Mouse (Mus musculus): ENCODE data around the gene Glipr1l1. TPM values are rescaled to one million over a fixed set of nuclear protein-coding genes. Genes with fewer than 3 reads are reported as not detected.
A peak's percentile ranks its signal among the peaks of the same experiment; 100 is the strongest.
"Not testable (repeated sequence)": the region's sequence is repeated elsewhere in the genome, so short reads cannot be mapped to it uniquely, and the experiment has no call there.

Gene Glipr1l1
- total RNA-seq (2021) = not detected
- not detected in 2 replicates for polyA plus RNA-seq (2012; rRNA removed)
- long read RNA-seq = 0 reads

DNA sequence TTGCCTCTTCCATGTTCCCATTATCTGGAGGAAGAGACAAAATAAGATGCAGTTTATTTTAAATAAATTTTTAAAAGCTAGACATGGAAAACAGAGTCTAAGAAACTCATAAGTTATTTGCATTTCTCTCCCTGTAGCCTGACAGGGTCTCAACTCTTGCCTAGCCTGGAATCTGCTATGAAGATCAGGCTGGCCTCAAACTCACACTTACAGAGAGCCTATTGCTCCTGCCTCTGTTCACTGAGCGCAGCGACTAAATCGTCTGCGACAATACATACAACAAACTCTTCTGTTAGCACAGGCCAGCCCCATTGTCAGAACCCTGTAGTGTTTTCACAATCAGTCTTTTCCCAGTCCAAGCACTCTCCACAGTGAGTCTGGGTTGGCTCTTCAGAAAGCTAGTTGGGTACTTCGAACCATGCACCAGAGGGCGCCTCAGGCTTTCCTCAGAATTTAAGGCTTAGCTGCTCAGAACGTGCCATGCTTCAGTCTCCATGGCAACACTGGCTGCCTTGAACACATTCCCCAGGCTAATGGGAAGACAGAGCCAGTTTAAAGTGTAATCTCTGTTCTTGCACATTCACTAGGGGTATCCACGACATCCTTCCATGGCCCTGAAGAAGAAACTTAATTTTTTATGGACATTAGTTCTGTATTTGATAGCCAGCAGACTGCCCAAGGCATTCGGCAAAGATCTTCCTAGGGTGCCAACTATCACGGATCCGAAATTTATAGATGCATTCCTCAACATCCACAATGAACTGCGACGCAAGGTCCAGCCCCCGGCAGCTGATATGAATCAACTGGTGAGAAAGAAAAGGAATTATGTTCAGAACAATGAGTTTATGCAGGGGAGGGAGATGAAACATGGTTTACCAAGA is at the start of gene Glipr1l1:
Glipr1l1 (plus strand) TSS at position 488 of the 881 bp plus-strand sequence.
- peak; percentile 68 for DNase-seq

DNA sequence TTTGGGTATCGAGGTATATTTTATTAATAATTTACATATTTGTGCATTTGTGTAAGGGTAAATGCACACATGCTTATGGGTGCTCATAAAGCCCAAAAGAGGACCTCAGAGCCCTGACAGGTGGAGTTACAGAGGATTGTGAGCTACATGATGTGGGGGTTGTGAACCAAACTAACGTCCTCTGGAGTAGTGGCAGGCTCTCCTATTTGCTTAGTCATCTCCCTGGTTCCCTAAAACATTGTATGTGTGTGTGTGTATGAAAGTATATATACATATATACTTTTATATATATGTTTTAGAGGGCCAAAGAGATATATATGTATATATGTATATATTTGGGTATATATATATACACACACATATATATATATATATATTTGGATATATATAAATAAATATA is 36.4 kb upstream of the Glipr1l1 start:
- no peak for DNase-seq

- not testable (repeated sequence) for DNase-seq
Measured at GRCm38 (mm10) chr10:112028689-112029088, 31.3 kb upstream of the Glipr1l1 start.

GRCm38 (mm10) chr10:112043523-112043922 is 16.5 kb upstream of the Glipr1l1 start:
- not testable (repeated sequence) for DNase-seq

GRCm38 (mm10) chr10:112044283-112044682 is 15.7 kb upstream of the Glipr1l1 start:
- not testable (repeated sequence) for DNase-seq

GRCm38 (mm10) chr10:112051220-112051619 is 8.8 kb upstream of the Glipr1l1 start:
- DNase-seq = no peak

DNA sequence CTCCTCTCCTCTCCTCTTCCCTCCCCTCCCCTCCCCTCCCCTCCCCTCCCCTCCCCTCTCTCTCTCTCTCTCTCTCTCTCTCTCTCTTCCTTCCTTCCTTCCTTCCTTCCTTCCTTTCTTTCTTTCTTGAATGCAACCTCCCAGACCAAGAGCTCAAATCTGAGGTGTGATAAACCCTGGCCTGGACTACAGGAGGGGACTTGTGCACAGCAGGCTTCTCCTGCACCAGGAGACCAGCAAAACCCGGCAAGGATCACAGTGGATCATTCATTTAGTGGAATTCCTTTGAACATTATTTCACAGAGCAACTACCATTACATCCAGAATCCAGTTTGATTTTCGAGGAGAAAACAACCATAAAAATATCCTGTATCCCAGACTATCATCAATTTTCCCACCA is 8.0 kb upstream of the Glipr1l1 start:
- DNase-seq = not testable (repeated sequence)

DNA sequence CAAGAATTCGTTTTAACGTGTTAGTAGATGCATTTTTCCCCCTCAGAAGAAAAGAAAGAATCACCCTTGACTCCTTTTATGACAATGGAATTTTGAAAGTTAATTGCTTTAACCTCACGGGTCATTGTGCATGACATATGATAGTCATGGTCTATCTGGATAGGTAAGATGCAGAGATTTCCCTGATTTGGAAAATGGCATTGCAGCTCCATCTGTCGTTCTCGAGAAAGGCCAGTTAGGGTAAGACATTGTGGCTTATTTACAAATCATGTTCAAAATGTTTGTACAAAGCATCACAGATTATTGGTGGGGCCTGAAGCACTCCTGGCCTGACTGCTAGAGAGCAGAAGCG is 570 bp downstream of the Glipr1l1 start:
- DNase-seq = not testable (repeated sequence)

GRCm38 (mm10) chr10:112080044-112080443 is 20.1 kb downstream of the Glipr1l1 start:
- DNase-seq = no peak

GRCm38 (mm10) chr10:112083157-112083556 is 23.2 kb downstream of the Glipr1l1 start, which contains the start of gene Glipr1l2:
Gene Glipr1l2 (plus strand): TSS chr10:112083354.
- no peak for DNase-seq

- DNase-seq = peak; percentile 16
Measured at GRCm38 (mm10) chr10:112105785-112106184, 45.8 kb downstream of the Glipr1l1 start.

- no peak for DNase-seq
Measured at GRCm38 (mm10) chr10:112110401-112110800, 50.4 kb downstream of the Glipr1l1 start.

DNA sequence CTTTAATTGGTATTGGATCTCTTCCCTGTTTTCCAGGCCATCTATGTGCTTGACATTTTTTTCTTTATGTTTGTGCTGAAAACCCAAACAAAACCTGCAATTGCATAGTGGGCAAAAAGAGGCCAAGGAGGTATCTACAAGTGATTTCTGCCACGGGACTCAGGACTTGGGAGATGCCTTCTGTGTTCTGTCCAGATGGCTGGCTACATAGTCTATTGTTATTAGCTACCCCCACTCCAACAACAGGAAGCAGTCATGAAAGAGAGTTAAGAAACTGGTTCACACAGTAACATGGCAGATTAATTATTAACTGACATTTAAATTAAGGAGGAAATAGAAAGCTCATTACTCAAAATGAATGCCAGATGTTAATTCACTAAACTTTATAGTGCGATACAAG is 65.1 kb downstream of the Glipr1l1 start:
- DNase-seq = not testable (repeated sequence)

- DNase-seq = not testable (repeated sequence)
Measured at GRCm38 (mm10) chr10:112127682-112128230, 67.8 kb downstream of the Glipr1l1 start.

Other genes with a start within 250 kb of the Glipr1l1 start
- 10 to 100 TPM; 34.1 to 38.6 TPM for gene Krr1, start 87.5 kb upstream of the Glipr1l1 start, total RNA-seq (2021)
- 1.0 and 2.0 TPM in 2 replicates for gene Krr1, start 87.5 kb upstream of the Glipr1l1 start, polyA plus RNA-seq (2012; rRNA removed)
- gene Glipr1, start 57.6 kb upstream of the Glipr1l1 start, total RNA-seq (2021) = 1 to 10 TPM; 2.9 to 4.6 TPM
- 0.32 and 0.67 TPM in 2 replicates for gene Glipr1, start 57.6 kb upstream of the Glipr1l1 start, polyA plus RNA-seq (2012; rRNA removed)
- gene Glipr1l2, start 23.2 kb downstream of the Glipr1l1 start, total RNA-seq (2021) = not detected
- not detected in 2 replicates for gene Glipr1l2, start 23.2 kb downstream of the Glipr1l1 start, polyA plus RNA-seq (2012; rRNA removed)
- gene Glipr1l3, start 100.1 kb downstream of the Glipr1l1 start, total RNA-seq (2021) = not detected
- gene Glipr1l3, start 100.1 kb downstream of the Glipr1l1 start, polyA plus RNA-seq (2012; rRNA removed) = not detected in 2 replicates
- gene Caps2, start 103.4 kb downstream of the Glipr1l1 start, total RNA-seq (2021) = not detected
- not detected in 2 replicates for gene Caps2, start 103.4 kb downstream of the Glipr1l1 start, polyA plus RNA-seq (2012; rRNA removed)
- gene Kcnc2, start 210.9 kb downstream of the Glipr1l1 start, total RNA-seq (2021) = under 1 TPM; 0.09 to 0.38 TPM
- 0.22 and 0.27 TPM in 2 replicates for gene Kcnc2, start 210.9 kb downstream of the Glipr1l1 start, polyA plus RNA-seq (2012; rRNA removed)

Measured in adrenal gland, adult 2 months (tissue).